Mouse (Mus musculus) intestine, embryonic 14.5 days (tissue): ENCODE results near the gene Defa37. TPM values are rescaled to one million over a fixed set of nuclear protein-coding genes. Genes with fewer than 3 reads are reported as not detected.
"Not testable (repeated sequence)": the region's sequence is repeated elsewhere in the genome, so short reads cannot be mapped to it uniquely, and the experiment has no call there.

ENCODE experiments used
- ATAC-seq: fragments of 200-750 bp; cut with Nextera tagmentation; replicated peaks from 2 replicates; pipeline ENCODE4 v1.8.0; 2017; ENCODE audit warnings: low read depth, moderate number of reproducible peaks, moderate TSS enrichment, moderate library complexity; ENCODE audit not compliant: low FRiP score, low TSS enrichment
- DNase-seq: peaks from one replicate; pipeline ENCODE4 v3.0.0-alpha.2; 2018; ENCODE audit warnings: low spot score
- H3K27ac ChIP-seq: fragments of 300-500 bp; sonication (generic); 2 replicates; pipeline ENCODE4 v1.5.1; 2014; ENCODE audit warnings: low read depth, mild to moderate bottlenecking, control low read depth
- H3K27me3 ChIP-seq: fragments of 300-500 bp; sonication (generic); replicated peaks from 2 replicates; pipeline ENCODE4 v1.6.1; 2014; ENCODE audit warnings: low read length, control low read depth; ENCODE audit not compliant: control insufficient read depth, insufficient read depth
- H3K36me3 ChIP-seq: fragments of 300-500 bp; sonication (generic); 2 replicates; pipeline ENCODE4 v1.6.1; 2014; ENCODE audit warnings: low read length, control low read depth; ENCODE audit not compliant: control insufficient read depth, insufficient read depth
- H3K4me1 ChIP-seq: fragments of 300-500 bp; sonication (generic); replicated peaks from 2 replicates; pipeline ENCODE4 v1.6.1; 2014; ENCODE audit warnings: low read length, control low read depth, mixed read lengths; ENCODE audit not compliant: control insufficient read depth, insufficient read depth
- H3K4me2 ChIP-seq: fragments of 300-500 bp; sonication (generic); 2 replicates; pipeline ENCODE4 v1.6.1; 2014; ENCODE audit warnings: low read length
- H3K4me3 ChIP-seq: fragments of 300-500 bp; sonication (generic); 2 replicates; pipeline ENCODE4 v1.5.1; 2014; ENCODE audit warnings: low read depth, low read length, control low read depth, mixed read lengths
- H3K9ac ChIP-seq: fragments of 300-500 bp; sonication (generic); 2 replicates; pipeline ENCODE4 v1.6.1; 2014; ENCODE audit warnings: mild to moderate bottlenecking, low read length
- H3K9me3 ChIP-seq: fragments of 300-500 bp; sonication (generic); 2 replicates; pipeline ENCODE4 v1.6.1; 2016; ENCODE audit warnings: low read length, control low read depth; ENCODE audit not compliant: control insufficient read depth
- WGBS: fragments of 180-500 bp; shearing (Covaris S2); extraction: QIAGEN DNeasy Blood & Tissue Kit; methylation state at CpG from one replicate; pipeline ENCODE4 v1.1.7; 2014; 5-methylcytosine and 5-hydroxymethylcytosine counted together
- polyA plus RNA-seq: library from polyadenylated mRNA; unstranded; fragments of >200 nt; fragmentation: Nextera tagmentation; extraction: Ambion mirVana; gene quantifications from 2 replicates; pipeline ENCODE4 v1.2.1, GENCODE M21; 2014

The Defa37 gene
- polyA plus RNA-seq: not detected in 2 replicates

DNA sequence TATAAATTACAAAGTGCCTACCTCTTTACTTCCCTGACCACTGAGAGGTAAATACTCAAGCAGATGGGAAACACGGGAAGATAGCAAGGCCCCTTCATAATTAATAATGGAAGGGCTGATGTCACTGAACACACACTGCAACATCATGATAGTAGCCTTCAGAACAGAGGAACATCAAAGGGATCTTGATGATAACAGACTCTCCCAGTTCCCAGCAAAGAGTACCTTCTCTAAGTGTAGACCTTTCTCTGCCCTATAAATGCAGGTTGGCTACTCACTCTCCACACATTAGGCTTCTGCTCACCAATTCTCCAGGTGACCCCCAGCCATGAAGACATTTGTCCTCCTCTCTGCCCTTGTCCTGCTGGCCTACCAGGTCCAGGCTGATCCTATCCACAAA is at the start of gene Defa37:
Gene Defa37 (plus strand): TSS at position 301 of the 400 bp plus-strand sequence.
- H3K36me3 ChIP-seq, DNase-seq, H3K4me3 ChIP-seq, H3K27me3 ChIP-seq, H3K27ac ChIP-seq, ATAC-seq, H3K4me1 ChIP-seq, H3K4me2 ChIP-seq, H3K9me3 ChIP-seq, H3K9ac ChIP-seq: not testable (repeated sequence)
- no CpG with 5 or more reads among the region's 1 CpGs for WGBS

DNA sequence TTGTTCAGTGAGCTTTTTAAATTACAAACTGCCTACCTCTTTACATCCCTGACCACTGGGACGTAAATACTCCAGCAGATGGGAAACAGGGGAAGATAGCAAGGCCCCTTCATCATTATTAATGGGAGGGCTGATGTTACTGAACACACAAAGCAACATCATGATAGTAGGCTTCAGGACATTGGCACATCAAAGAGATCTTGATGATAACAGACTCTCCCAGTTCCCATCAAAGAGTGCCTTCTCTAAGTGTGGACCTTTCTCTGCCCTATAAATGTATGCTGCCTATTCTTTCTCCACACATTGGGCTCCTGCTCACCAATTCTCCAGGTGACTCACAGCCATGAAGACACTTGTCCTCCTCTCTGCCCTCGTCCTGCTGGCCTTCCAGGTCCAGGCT is 36.5 kb upstream of the Defa37 start, which contains the start of gene Defa32:
Gene Defa32 (plus strand): TSS at position 301 of the 400 bp plus-strand sequence.
- not testable (repeated sequence) for H3K27me3 ChIP-seq, H3K4me1 ChIP-seq, H3K9me3 ChIP-seq, H3K9ac ChIP-seq, H3K4me2 ChIP-seq, H3K4me3 ChIP-seq, H3K36me3 ChIP-seq, H3K27ac ChIP-seq, ATAC-seq, DNase-seq
- no CpG with 5 or more reads among the region's 2 CpGs for WGBS

DNA sequence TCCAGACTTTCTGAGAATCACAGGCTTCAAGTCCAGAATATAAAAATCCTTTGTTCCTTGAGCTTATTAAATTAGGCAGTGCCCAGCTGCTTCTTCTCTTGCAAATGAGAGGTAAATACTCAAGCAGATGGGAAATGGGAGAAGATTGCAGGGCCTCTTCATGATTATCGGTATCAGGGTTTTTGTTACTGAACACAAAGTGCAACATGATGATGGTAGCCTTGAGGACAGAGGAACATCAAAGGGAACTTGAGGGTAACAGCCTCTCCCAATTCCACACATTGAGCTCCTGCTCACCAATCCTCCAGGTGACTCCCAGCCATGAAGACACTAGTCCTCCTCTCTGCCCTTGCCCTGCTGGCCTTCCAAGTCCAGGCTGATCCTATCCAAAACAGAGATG is 17.5 kb downstream of the Defa37 start, which contains the start of gene Defa28:
Gene Defa28 (plus strand): TSS at position 301 of the 400 bp plus-strand sequence.
- not testable (repeated sequence) for H3K4me2 ChIP-seq, H3K4me1 ChIP-seq, DNase-seq, H3K9ac ChIP-seq, H3K9me3 ChIP-seq, H3K4me3 ChIP-seq, ATAC-seq, H3K36me3 ChIP-seq, H3K27ac ChIP-seq, H3K27me3 ChIP-seq
- WGBS: no CpG with 5 or more reads among the region's 1 CpGs

DNA sequence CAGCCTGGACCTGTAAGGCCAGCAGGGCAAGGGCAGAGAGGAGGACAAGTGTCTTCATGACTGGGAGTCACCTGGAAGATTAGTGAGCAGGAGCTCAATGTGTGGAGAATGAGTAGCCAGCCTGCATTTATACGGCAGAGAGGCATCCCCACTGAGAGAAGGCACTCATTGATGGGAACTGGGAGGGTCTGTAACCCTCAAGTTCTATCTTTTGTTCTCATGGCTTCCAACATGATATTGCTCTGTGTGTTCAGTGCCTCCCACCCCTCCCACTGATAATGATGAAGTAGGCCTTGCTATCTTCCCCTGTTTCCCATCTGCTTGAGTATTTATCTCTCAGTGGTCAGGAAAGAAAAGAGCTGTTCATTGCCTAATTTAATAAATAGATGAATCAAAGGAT is 29.2 kb downstream of the Defa37 start, which contains the start of gene Gm7861:
Gene Gm7861 (minus strand): TSS at position 101 of the 400 bp plus-strand sequence.
- not testable (repeated sequence) for H3K9me3 ChIP-seq, H3K4me1 ChIP-seq, DNase-seq, H3K27me3 ChIP-seq, H3K4me3 ChIP-seq, H3K9ac ChIP-seq, H3K4me2 ChIP-seq, H3K36me3 ChIP-seq, H3K27ac ChIP-seq, ATAC-seq
- no CpG with 5 or more reads among the region's 1 CpGs for WGBS

Other genes starting within 250 kb of the Defa37 start
- gene Defa27, start 249.8 kb upstream of the Defa37 start, polyA plus RNA-seq: not detected in 2 replicates
- gene Defa29, start 238.4 kb upstream of the Defa37 start, polyA plus RNA-seq: not detected in 2 replicates
- gene Defa2, start 186.9 kb upstream of the Defa37 start, polyA plus RNA-seq: not detected in 2 replicates
- gene Defa33, start 173.6 kb upstream of the Defa37 start, polyA plus RNA-seq: not detected in 2 replicates
- not detected in 2 replicates for gene Defa36, start 138.0 kb upstream of the Defa37 start, polyA plus RNA-seq
- gene Gm7849, start 108.8 kb upstream of the Defa37 start, polyA plus RNA-seq: 1.5 TPM in 1 of 2 replicates, not detected in the other
- gene Defa20, start 56.1 kb upstream of the Defa37 start, polyA plus RNA-seq: not detected in 2 replicates
- gene Defa32, start 36.4 kb upstream of the Defa37 start, polyA plus RNA-seq: not detected in 2 replicates
- gene Defa28, start 17.6 kb downstream of the Defa37 start, polyA plus RNA-seq: not detected in 2 replicates
- gene Gm7861, start 29.1 kb downstream of the Defa37 start, polyA plus RNA-seq: 4.5 TPM in 1 of 2 replicates, not detected in the other
- not detected in 2 replicates for gene Defa26, start 52.8 kb downstream of the Defa37 start, polyA plus RNA-seq
- 6.9 and 13.5 TPM in 2 replicates for gene Defa17, start 90.4 kb downstream of the Defa37 start, polyA plus RNA-seq
- not detected in 2 replicates for gene Defa34, start 100.4 kb downstream of the Defa37 start, polyA plus RNA-seq
- not detected in 2 replicates for gene AY761184, start 138.3 kb downstream of the Defa37 start, polyA plus RNA-seq
- gene Defa24, start 169.1 kb downstream of the Defa37 start, polyA plus RNA-seq: 17.4 and 19.0 TPM in 2 replicates